Mouse (Mus musculus) adrenal gland (tissue): ENCODE results near the gene Rngtt.

Experiments used
- intact Hi-C: fragments of 180-260 bp; cut with DNase I; formaldehyde crosslinking; loops from one replicate; pipeline ENCODE4 v1.15.1; 2025
- microRNA-seq, 2 experiments: library from miRNA; unstranded; fragments of <30 nt; microRNA quantifications; one replicate each; pipeline ENCODE4; 2019

Gene Rngtt

GRCm38 (mm10) chr4:33510544-33510943 is 200.4 kb downstream of the Rngtt start:
- intact Hi-C loops = no loop called here

GRCm38 (mm10) chr4:33513421-33513820 is 203.3 kb downstream of the Rngtt start:
- intact Hi-C loops = no loop called here

DNA sequence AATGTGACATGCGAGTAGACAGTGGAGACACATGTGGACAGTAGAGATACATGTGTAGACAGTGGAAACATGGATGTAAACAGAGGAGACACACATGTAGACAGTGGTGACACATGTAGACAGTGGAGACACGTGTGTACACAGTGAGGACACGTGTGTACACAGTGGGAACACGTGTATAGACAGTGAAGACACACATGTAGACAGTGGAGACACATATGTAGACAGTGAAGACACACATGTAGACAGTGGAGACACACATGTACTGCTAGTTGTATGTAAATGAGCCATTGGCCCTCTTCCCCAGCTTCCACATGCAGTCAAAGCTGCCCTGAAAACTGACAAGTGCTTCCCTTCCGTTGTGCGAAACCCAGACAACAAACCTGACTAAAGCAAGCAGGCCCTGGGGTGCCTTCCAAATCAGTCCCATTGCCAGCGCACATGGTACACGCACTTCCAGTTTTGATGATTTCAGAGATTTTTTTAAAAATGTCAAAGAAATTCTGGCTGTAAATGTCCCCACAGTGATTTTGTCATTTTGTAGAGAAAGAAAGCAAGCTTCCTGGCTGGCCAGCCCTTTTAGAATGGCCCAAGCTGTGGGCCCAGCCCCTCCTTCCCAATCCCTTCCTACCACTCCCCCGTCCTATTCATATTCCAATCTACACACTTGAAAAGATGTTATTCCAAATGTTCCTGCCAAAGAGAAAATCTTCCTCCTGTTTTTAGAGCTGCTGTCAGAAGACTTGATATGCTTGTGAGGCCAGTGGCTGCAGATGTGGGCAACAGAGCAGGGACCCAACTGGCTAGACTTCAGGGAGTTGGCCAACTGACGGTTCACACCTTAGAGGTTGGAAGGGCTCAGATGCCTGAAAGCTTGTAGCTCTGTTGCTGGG is 204.2 kb downstream of the Rngtt start:
- intact Hi-C loops = no loop called here

DNA sequence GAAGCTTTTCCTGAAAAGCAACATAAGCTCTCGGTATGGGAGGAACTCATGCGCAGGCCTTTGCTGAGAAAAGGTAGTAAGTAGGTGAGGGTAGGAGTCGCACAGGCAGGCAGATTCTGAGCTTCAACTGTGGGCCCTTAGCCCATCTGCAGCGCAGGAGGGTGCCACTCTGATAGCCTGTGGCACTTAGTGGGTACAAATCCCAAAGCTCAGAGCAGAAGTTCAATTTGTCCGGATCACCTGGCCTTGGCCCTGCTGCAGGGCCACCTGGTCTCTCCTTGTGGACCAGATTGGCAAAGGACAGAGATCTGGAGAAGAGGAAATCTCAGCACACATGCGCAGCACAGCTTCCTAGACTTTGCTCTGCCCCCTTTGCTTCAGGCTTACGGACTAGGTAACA is 210.1 kb downstream of the Rngtt start:
- intact Hi-C loops = no loop called here

GRCm38 (mm10) chr4:33520938-33521337 is 210.8 kb downstream of the Rngtt start:
- intact Hi-C loops = no loop called here

- intact Hi-C loops = no loop called here
Observed at GRCm38 (mm10) chr4:33523774-33524173, 213.7 kb downstream of the Rngtt start.

GRCm38 (mm10) chr4:33524481-33525141 is 214.5 kb downstream of the Rngtt start:
- intact Hi-C loops = no loop called here

DNA sequence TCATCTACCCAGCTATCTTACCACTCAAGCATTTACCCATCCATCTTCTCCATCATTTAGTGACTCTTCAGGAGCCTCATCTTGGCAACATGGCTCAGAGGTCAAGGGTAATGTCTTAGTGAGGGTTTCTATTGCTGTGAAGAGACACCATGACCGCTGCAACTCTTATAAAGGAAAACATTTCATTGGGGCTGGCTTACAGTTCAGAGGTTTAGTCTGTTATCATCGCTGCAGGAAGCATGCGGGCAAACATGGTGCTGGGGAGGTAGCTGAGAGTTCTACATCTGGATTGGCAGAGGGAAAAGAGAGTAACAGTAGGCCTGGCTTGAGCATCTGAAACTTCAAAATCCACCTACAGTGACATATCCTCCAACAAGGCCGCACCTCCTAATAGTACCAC is 215.2 kb downstream of the Rngtt start:
- intact Hi-C loops = no loop called here

DNA sequence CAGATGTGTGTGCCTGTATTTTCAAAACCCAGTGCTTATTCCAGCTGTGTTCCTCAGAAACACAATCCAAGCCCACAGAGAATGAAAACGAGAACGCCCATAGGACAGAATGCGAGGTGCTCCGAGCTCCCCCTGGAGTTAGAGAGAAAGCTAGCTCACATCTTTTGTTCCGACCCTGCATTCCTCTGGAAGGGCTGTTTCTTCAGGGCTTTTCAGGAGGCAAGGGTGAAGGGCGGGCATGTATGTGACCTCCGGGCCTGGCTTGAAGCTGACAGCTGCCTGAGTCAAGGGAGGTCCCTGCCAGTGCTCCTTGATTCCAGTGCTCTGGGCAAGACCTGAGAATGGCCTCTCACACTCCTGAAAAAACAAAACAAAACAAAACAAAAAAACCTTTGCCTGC is 216.0 kb downstream of the Rngtt start:
- intact Hi-C loops = no loop called here

DNA sequence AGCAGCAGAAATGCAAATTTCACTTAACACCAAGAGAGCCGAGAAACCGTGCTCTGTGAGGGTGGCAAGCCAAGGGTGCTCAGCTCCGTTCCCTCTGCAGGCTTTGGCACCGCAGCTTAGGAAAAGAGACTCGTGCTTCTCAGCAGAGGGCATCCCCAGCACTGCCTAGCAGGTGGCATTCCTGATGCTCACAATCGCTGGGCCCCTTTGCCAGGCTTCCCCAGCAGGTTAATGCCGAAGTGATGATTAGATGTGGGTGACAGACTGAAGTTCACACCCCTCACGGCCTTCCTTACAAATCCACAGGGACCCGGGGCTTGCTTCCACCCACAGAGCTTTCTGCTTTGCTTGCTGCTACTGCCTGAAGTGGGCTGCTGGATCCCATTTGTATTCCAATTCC is 216.6 kb downstream of the Rngtt start:
- intact Hi-C loops = no loop called here

DNA sequence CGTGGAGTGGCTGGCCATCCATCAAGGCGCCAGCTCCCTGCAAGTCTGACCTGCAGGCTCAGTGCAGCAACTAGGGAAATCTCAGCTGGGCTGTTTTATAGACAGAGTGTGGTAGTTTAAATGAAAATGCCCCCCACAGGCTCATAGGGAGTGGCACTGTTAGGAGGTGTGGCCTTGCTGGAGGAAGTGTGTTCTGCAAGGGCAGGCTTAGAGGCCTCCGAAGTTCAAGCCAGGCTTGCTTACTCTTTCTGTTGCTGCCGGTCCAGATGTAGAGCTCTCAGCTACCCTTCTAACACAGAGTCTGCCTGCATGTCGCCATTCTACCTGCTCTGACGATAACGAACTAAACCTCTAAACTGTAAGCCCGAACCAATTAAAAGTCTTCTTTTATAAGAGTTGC is 222.5 kb downstream of the Rngtt start:
- intact Hi-C loops = loop anchor here (5.0 kb wide), 1 partner anchor 40 kb away; no protein-coding TSS in a partner anchor

- intact Hi-C loops = no loop called here
Observed at GRCm38 (mm10) chr4:33544755-33545576, 234.9 kb downstream of the Rngtt start.

- intact Hi-C loops = no loop called here
Observed at GRCm38 (mm10) chr4:33545577-33545879, 235.4 kb downstream of the Rngtt start.

GRCm38 (mm10) chr4:33546278-33546677 is 236.2 kb downstream of the Rngtt start:
- intact Hi-C loops = no loop called here

DNA sequence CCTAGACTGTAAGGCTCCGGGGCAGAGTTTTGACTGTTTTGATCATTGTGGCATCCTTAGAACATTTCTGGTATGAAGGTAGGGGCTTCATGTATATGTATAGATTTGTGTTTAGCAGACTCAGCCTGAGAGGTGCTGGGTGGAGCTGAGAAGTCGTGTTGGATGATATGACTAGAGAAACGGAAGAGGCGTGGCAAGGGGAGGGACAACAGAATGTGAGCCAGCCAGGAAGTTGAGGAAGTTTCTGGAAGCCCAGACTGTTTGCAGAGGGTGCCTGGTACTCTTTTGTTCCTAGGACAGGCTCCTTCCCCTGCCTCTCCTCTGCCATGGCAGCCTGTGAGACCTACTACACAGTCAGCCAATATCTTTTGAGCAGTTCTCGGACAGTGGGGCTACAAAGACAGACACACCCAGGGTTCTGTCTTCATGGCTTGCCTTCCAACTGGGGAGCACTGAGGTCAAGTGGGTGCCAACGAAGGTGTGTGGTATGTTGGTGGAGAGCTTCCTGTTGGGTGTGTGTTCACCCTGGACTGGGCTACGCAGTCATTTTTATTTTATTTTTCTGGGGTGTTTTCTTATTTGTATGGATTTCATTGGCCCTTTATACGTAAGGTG is 237.3 kb downstream of the Rngtt start:
- intact Hi-C loops = no loop called here

DNA sequence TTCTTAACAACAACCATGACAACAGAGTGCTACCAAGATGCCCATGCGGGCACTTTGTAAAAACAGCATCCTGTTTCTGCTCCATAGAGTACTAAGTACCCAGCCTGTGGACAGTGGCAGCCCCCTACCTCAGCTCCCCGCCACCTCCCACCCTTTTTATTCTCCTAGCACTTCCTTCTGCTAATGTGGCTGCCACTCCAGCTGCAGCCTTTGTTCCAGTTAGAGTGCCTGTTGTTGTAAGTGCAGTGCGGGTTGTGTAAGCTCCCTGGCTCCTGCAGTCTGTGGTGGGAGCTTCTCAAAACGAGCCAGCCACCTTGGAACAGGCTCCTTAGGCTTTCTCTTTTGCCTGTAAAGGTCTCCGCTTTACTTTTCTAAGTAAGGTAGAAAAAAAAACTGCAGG is 239.5 kb downstream of the Rngtt start:
- intact Hi-C loops = loop anchor here (10.0 kb wide), 1 partner anchor 685 kb away; no protein-coding TSS in a partner anchor

Small RNAs within 50 kb of the gene (microRNA-seq; reads per million reads assigned to microRNA genes)
- gene Mir8118 = 0 to 0.12 reads per million in 2 experiments
